Mouse (Mus musculus): ENCODE data around the gene Fam207a.

Gene Fam207a

GRCm38 (mm10) chr10:77531026-77532019, 15.7 kb upstream of the Fam207a start:
- peak in 1 of 2 experiments; percentile 45 for DNase-seq (ENCODE audit: low spot score in 2 of 2)

- DNase-seq (ENCODE audit: low spot score in 2 of 2) = peak; percentile 79 to 80
Observed at GRCm38 (mm10) chr10:77530140-77530539, 14.6 kb upstream of the Fam207a start, which contains the start of gene Itgb2. Gene Itgb2, plus strand, starts transcription at chr10:77530252.

GRCm38 (mm10) chr10:77528634-77529033, 13.0 kb upstream of the Fam207a start:
- no peak for DNase-seq (ENCODE audit: low spot score in 2 of 2)

GRCm38 (mm10) chr10:77526488-77526887, 10.9 kb upstream of the Fam207a start:
- DNase-seq (ENCODE audit: low spot score in 2 of 2) = no peak

GRCm38 (mm10) chr10:77523321-77523720, 7.7 kb upstream of the Fam207a start:
- DNase-seq (ENCODE audit: low spot score in 2 of 2) = no peak

- DNase-seq (ENCODE audit: low spot score in 2 of 2) = no peak
Observed at GRCm38 (mm10) chr10:77522746-77523145, 7.2 kb upstream of the Fam207a start.

GRCm38 (mm10) chr10:77522021-77522731, 6.6 kb upstream of the Fam207a start:
- peak; percentile 83 to 91 for DNase-seq (ENCODE audit: low spot score in 2 of 2)

- peak; percentile 66 to 74 for DNase-seq (ENCODE audit: low spot score in 2 of 2)
Observed at GRCm38 (mm10) chr10:77520497-77520896, 4.9 kb upstream of the Fam207a start.

- peak; percentile 54 to 76 for DNase-seq (ENCODE audit: low spot score in 2 of 2)
Observed at GRCm38 (mm10) chr10:77519191-77519590, 3.6 kb upstream of the Fam207a start.

- DNase-seq (ENCODE audit: low spot score in 2 of 2) = no peak
Observed at GRCm38 (mm10) chr10:77517801-77518200, 2.2 kb upstream of the Fam207a start.

- peak; percentile 58 to 74 for DNase-seq (ENCODE audit: low spot score in 2 of 2)
Observed at GRCm38 (mm10) chr10:77517066-77517620, 1.6 kb upstream of the Fam207a start.

- no peak for DNase-seq (ENCODE audit: low spot score in 2 of 2)
Observed at GRCm38 (mm10) chr10:77516379-77516951, 880 bp upstream of the Fam207a start.

- DNase-seq (ENCODE audit: low spot score in 2 of 2) = no peak
Observed at GRCm38 (mm10) chr10:77510225-77510982, 5.2 kb downstream of the Fam207a start.

GRCm38 (mm10) chr10:77509403-77510187, 6.0 kb downstream of the Fam207a start:
- DNase-seq (ENCODE audit: low spot score in 2 of 2) = peak; percentile 53 to 76

GRCm38 (mm10) chr10:77508744-77509143, 6.8 kb downstream of the Fam207a start:
- no peak for DNase-seq (ENCODE audit: low spot score in 2 of 2)

- DNase-seq (ENCODE audit: low spot score in 2 of 2) = no peak
Observed at GRCm38 (mm10) chr10:77507779-77508178, 7.8 kb downstream of the Fam207a start.

GRCm38 (mm10) chr10:77506961-77507577, 8.5 kb downstream of the Fam207a start:
- DNase-seq (ENCODE audit: low spot score in 2 of 2) = no peak

GRCm38 (mm10) chr10:77506526-77506925, 9.1 kb downstream of the Fam207a start:
- no peak for DNase-seq (ENCODE audit: low spot score in 2 of 2)

GRCm38 (mm10) chr10:77504143-77504542, 11.4 kb downstream of the Fam207a start:
- no peak for DNase-seq (ENCODE audit: low spot score in 2 of 2)

All from natural killer cell, adult 2 months (primary cell).